Mouse (Mus musculus) erythroblast, embryonic 14.5 days (primary cell): Measurements from ENCODE around the gene Stoml1.

Source experiments
- GATA1 ChIP-seq: IDR thresholded peaks from 2 replicates; pipeline ENCODE4 v1.6.1; 2012; ENCODE audit warnings: low read length, inconsistent platforms, mixed read lengths
- TAL1 ChIP-seq: IDR thresholded peaks from 3 replicates; pipeline ENCODE4 v1.6.1; 2012; ENCODE audit warnings: low read length, inconsistent platforms, mixed read lengths

GRCm38 (mm10) chr9:58295345-58295744, 42.4 kb downstream of the Stoml1 start:
- no peak for TF ChIP-seq GATA1
- no peak for TF ChIP-seq TAL1
